Mouse (Mus musculus) liver, postnatal 0 days (tissue): ENCODE results near the gene Smg8.

Source experiments
- CTCF ChIP-seq: sonication (generic); IDR thresholded peaks from 2 replicates; pipeline ENCODE4 v1.5.1; 2016; ENCODE audit warnings: antibody characterized with exemption, low read depth
- EP300 ChIP-seq: IDR thresholded peaks from 2 replicates; pipeline ENCODE4 v1.6.1; 2016; ENCODE audit warnings: antibody characterized with exemption, low read depth, mild to moderate bottlenecking

DNA sequence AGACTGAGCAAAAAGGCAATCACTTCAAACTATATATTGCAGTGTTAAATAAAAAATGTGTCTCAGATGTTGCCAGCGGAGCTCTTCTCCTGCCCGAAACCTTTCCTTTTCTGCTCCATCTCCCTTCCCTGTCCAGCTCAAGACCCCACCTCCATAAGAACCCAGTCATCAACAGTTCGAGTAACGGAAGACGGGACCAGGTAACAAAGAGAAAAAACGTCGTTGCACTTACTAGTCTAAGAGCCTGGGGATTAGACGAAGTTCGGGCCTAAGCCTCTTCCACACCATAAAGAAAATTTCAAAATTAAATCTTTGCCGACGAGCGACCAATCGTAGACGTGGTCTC, 21.8 kb upstream of the Smg8 start, which contains the start of gene Prr11:
- TF ChIP-seq CTCF (no peak), EP300 (no peak)
